Mouse (Mus musculus) erythroid progenitor cell, adult 5-6 weeks (primary cell): ENCODE measurements around the gene Slc1a3. TPM values are rescaled to one million over a fixed set of nuclear protein-coding genes. Genes with fewer than 3 reads are reported as not detected.

Experiments
- ATAC-seq: replicated peaks from 2 replicates; pipeline ENCODE4 v1.8.0; 2016; ENCODE audit warnings: moderate number of reproducible peaks, mild to moderate bottlenecking, moderate TSS enrichment, inconsistent platforms; ENCODE audit not compliant: poor library complexity, low FRiP score, severe bottlenecking
- total RNA-seq, 2 experiments: library from RNA; stranded (forward) in 1 of 2; stranded (reverse) in 1 of 2; fragments of 150-400 nt in 1 of 2; fragments of 186-747, 209-891 nt in 1 of 2; gene quantifications; 2 replicates each; pipeline versions ENCODE4 v1.2.3 to v1.2.4; 2015 to 2017; ENCODE audit warnings: low replicate concordance in 2 of 2

The Slc1a3 gene
- total RNA-seq, 2 experiments from 2014 or later: 1.7 to 19.7 TPM

DNA sequence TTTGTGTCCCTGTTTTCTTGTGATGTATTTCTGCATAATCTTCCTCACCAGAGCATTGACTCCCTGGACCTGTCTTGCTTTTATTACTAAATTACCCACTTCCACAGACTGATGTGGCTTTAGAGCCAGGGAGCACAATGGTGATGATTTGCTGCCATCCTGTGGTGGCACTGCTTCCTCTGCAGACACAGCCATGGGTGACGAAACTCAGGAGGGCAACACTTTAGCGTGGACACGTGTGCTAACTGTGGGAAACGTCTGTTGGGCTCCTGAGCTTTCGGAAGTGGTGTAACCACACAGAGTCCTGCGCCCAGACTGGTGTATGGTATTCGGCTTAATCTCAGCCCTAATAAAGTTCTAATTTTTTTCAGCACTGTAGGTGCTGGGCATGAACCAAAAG, 85.2 kb downstream of the Slc1a3 start:
- no peak for ATAC-seq

DNA sequence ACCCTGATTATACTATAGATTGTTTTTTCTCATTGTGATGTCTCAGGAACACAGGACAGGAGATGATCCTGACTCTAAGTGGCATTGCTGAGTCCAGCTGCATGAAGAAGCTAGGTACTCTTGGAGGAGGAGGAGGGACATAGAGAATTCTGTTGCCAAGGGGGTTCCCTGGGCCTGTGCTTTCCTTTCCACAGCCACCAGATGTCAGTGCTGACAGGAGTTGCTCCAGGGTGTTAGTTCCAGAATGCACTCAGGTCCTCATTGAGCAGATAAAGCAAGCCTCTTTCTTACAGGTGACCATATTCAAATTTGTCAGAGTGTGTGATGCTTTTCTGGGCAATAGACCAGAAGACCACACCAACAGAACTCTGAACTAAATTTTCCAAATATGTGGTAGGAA, 86.7 kb downstream of the Slc1a3 start:
- no peak for ATAC-seq

GRCm38 (mm10) chr15:8619479-8620026, 91.0 kb downstream of the Slc1a3 start:
- no peak for ATAC-seq

DNA sequence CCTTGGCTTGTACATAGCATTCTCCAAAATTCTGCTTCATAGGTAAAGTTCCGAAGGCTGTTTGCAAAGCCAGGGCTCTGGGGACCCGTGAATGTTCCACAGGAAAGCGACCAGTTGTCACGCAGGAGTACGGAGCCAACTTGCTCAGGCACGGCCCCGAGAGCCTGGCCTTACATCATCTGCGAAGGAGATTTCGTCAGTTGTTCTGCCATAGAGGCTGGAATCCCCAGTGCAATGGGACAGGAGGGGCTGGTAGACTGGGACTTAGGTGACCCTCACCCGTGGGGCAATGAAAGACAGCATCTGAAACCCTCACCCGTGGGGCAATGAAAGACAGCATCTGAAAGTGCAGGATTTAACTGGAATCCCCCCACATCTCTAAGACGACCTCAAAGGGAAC, 94.3 kb downstream of the Slc1a3 start:
- no peak for ATAC-seq

DNA sequence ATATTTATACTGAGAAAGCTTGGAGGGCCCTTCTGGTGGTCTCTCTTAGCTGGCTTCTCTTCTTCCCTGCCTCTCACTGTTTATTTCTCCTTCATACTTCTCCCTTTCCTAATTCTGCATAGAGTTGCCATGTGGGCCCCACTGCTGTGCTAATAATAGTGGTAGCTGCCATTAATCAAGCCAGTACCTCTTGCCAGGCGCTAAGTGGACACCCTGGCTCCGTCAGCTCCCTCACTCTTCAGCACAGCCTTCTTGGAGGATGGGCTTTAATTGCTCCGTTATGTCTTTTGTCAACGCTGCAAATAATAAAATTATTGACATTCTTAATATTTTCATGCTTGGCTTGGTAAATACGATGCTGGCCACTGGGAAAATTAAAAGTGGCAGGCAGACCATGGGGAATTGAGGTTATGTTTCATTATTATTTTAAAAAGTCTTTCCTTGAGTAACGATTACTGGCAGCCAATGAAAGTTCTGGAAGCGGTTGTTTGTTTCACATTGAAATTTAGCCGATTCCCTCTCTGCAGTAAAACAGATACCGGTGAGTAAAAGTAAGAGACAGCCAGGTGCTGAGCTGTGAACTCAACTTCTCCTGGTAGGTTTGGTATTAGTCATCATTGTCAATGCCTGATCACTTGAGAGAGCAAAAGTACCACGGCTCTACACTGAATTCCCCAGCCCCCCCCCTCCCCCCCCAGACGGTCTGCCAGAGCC, 94.9 kb downstream of the Slc1a3 start:
- ATAC-seq: no peak

DNA sequence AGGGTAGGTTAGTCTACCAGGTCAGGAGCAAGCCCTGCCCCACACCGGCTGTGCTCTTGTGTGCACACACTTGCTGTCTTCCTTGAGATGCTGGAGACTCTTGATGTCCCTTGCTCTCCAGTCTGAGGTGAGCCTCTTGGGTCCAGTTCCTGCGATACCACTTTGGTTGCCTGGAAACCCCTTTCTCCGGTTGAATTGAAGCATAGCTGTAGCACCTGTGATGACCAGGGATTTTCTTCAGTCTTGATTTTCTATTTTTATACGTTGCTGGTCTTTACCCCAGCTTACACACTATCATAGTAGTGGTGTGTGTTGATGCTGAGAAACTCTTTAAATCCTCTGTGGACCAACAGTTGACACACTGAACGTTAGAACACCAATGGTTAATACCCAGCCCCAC, 95.9 kb downstream of the Slc1a3 start:
- ATAC-seq: no peak

GRCm38 (mm10) chr15:8605538-8606188, 104.9 kb downstream of the Slc1a3 start:
- ATAC-seq: no peak

DNA sequence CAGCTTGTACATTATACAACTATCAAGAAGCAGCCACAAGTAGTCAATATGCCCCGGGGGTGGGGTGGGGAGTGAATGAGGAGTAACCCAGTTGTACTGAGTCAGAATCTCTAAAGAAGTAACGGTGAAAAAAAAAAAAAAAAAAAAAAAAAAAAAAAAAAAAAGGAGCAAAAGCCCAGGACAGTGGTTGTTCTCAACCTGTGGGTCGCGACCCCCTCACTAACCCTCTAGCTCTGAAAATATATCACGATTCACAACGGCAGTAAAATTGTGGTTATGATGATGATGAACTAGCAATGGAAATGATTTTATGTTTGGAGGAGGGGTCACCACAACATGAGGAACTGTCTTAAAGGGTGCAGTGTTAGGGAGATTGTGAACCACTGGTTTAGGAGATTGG, 108.2 kb downstream of the Slc1a3 start:
- no peak for ATAC-seq

DNA sequence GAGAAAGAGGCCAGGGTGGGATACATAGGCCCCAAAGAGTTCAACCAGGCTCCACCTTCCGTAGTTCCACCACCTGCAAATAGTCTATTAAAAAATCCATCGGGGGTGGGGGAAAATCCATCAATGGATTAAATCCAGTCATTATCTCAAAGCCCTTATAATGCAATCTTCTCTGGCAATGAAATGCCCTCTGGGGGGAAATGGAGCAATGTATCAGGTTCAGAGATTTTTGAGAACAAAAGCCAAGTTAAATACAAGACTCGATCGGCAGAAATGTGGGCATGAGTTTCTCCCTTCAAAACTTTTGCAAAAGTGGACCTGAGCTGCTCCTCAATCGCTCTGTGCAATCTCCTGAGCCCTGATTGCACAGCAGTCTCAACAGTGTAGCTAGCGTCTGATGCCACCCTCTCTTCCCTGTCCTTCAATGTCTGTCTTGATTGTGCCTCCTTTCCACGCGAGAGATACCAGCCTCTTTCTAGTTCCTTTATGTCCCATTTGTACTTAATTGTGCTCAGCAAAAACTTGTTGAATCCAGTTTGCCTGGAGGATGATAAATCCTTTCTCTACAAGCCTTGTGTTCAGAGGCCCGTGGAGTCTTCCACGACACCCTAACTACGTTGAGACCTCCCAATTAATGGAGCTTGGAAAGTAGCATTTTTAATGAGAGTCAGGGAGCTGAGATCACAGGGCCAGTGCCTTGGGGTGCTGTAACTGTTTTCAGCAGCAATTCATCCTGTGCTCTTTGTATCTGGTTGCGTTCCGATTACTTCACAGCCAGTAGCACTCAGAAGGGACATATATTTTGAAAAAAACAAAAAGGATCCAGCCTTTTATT, 109.0 kb downstream of the Slc1a3 start:
- no peak for ATAC-seq

DNA sequence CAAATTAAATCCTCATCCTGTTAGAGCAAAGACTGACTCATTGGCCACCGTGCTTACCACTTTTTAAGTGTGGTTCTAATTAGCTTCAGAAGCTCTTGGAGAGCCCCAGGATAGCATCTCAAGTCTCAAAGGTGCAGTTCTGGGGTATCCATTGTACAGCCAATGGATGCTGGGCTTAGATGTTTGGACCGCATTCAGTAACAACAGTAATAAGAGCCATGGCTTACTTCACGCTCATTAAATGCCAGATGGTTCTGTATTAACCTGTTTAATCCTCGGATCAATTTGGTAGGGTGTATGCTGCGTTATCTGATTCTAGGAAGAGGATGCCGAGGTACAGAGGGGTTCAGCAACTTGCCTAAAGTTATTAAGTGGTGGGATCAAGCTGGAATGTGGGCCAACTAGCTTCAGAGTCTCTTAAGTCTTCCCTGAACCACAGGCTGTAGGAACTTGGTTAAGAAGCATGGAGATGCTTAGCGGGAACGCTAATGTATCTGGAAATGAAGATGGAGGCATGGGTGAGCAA, 114.1 kb downstream of the Slc1a3 start:
- ATAC-seq: no peak

GRCm38 (mm10) chr15:8595226-8595625, 115.3 kb downstream of the Slc1a3 start:
- ATAC-seq: no peak

DNA sequence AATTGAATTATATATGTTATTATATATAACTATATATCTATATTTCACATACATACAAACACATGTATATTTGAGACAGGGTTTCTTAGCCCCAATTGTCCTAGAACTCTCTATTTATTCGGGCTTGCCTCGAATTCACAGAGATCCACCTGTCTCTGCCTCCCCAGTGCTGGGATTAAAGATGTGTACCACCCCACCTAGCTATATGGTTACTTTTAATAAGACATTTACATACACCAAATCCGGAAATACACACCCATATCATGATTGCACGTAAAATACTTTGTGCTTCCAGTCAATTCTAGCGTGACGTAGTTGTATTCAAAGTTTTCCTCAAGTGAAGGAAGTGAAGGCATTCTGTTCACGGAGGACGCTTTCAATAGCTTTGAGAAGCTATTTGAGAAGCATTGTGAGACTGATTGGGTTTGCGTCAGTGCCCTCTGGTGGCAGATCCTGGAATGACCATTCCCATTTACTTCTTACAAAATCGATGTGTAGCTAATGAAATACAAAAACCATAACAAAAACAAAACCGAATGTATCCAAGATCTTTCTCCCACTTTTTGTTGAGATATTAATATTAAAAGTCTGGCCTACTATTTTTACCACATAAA, 121.0 kb downstream of the Slc1a3 start:
- no peak for ATAC-seq

DNA sequence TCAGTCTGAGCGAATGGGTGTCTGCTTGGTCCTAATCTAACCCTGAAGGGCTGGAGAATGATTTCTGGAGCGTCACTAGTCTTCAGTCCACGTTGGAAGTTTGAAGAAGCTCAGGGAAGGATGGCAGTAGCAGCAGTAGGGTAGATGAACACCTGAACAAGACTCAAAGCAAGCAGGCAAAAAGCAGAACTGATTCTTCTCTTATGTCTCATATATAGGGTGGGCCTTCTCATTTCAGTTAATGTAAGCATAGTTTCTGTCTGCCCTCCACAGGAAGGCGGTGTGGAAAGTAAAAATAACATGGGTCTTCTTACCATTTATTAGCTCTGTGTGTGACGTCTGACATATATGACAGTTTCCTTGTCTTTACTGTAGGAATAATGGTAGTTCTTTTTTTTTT, 122.5 kb downstream of the Slc1a3 start:
- ATAC-seq: no peak

- no peak for ATAC-seq
Observed at GRCm38 (mm10) chr15:8586822-8587281, 123.7 kb downstream of the Slc1a3 start.

Other genes with a start within 250 kb of the Slc1a3 start
- not detected in 2 replicates for gene Gm2310, start 190.8 kb downstream of the Slc1a3 start, total RNA-seq (2015; ENCODE audit: low replicate concordance)
- gene Gm2310, start 190.8 kb downstream of the Slc1a3 start, total RNA-seq (2017; ENCODE audit: low replicate concordance): not detected in 2 replicates